Mouse (Mus musculus) frontal cortex, postnatal 14 days (tissue): ENCODE results near the gene Myd88.

Source experiments
- DNase-seq, 2 experiments: peaks; one replicate each; pipeline ENCODE4 v3.0.0; 2022; ENCODE audit warnings: low spot score in 2 of 2

Gene Myd88

GRCm38 (mm10) chr9:119340212-119340580, 1.0 kb downstream of the Myd88 start:
- no peak for DNase-seq

- DNase-seq, result peak; percentile 51 to 58
Observed at GRCm38 (mm10) chr9:119339558-119340211, 1.5 kb downstream of the Myd88 start, which contains the start of gene Acaa1a. Gene Acaa1a, plus strand, starts transcription at chr9:119339676.

GRCm38 (mm10) chr9:119339106-119339505, 2.1 kb downstream of the Myd88 start:
- no peak for DNase-seq

GRCm38 (mm10) chr9:119338350-119338749, 2.9 kb downstream of the Myd88 start:
- no peak for DNase-seq

- DNase-seq, result no peak
Observed at GRCm38 (mm10) chr9:119337842-119338241, 3.4 kb downstream of the Myd88 start.

- DNase-seq, result no peak
Observed at GRCm38 (mm10) chr9:119335571-119335970, 5.6 kb downstream of the Myd88 start.

- no peak for DNase-seq
Observed at GRCm38 (mm10) chr9:119334834-119335233, 6.4 kb downstream of the Myd88 start.

GRCm38 (mm10) chr9:119334324-119334723, 6.9 kb downstream of the Myd88 start:
- no peak for DNase-seq

GRCm38 (mm10) chr9:119330186-119330963, 10.8 kb downstream of the Myd88 start:
- no peak for DNase-seq

- no peak for DNase-seq
Observed at GRCm38 (mm10) chr9:119328488-119328887, 12.7 kb downstream of the Myd88 start.

GRCm38 (mm10) chr9:119324130-119324529, 17.1 kb downstream of the Myd88 start:
- DNase-seq, result no peak

GRCm38 (mm10) chr9:119323260-119323645, 18.0 kb downstream of the Myd88 start:
- DNase-seq, result no peak

GRCm38 (mm10) chr9:119322289-119323259, 18.6 kb downstream of the Myd88 start, which contains the start of gene Oxsr1:
Gene Oxsr1, minus strand, starts transcription at chr9:119322427.
- DNase-seq, result peak; percentile 98 to 99

GRCm38 (mm10) chr9:119321392-119322229, 19.6 kb downstream of the Myd88 start:
- peak; percentile 30 to 52 for DNase-seq

GRCm38 (mm10) chr9:119320946-119321345, 20.3 kb downstream of the Myd88 start:
- DNase-seq, result no peak

GRCm38 (mm10) chr9:119320446-119320845, 20.8 kb downstream of the Myd88 start:
- no peak for DNase-seq

GRCm38 (mm10) chr9:119318891-119319290, 22.3 kb downstream of the Myd88 start:
- no peak for DNase-seq

GRCm38 (mm10) chr9:119313096-119313495, 28.1 kb downstream of the Myd88 start:
- DNase-seq, result no peak

- DNase-seq, result no peak
Observed at GRCm38 (mm10) chr9:119309067-119309466, 32.1 kb downstream of the Myd88 start.

- DNase-seq, result no peak
Observed at GRCm38 (mm10) chr9:119305863-119306262, 35.3 kb downstream of the Myd88 start.

- no peak for DNase-seq
Observed at GRCm38 (mm10) chr9:119298563-119298962, 42.6 kb downstream of the Myd88 start.
